Mouse (Mus musculus) left cerebral cortex, postnatal 36 days (tissue): ENCODE measurements at regions not wholly inside any gene's neighbourhood (a gene's known extent, or its start where the extent isn't known, plus 50 kb on each side); places are given as distances from the start of the nearest gene placed in this dataset.
A peak's percentile ranks its signal among the peaks of the same experiment; 100 is the strongest.

ENCODE experiments used
- DNase-seq, 2 experiments: peaks; one replicate each; pipeline ENCODE4 v3.0.0; 2021 to 2022; ENCODE audit warnings: low spot score in 2 of 2, mixed read lengths in 1 of 2
- intact Hi-C: fragments of 180-260 bp; cut with DNase I; formaldehyde crosslinking; loops from one replicate; pipeline ENCODE4 v1.15.1; 2025

DNA sequence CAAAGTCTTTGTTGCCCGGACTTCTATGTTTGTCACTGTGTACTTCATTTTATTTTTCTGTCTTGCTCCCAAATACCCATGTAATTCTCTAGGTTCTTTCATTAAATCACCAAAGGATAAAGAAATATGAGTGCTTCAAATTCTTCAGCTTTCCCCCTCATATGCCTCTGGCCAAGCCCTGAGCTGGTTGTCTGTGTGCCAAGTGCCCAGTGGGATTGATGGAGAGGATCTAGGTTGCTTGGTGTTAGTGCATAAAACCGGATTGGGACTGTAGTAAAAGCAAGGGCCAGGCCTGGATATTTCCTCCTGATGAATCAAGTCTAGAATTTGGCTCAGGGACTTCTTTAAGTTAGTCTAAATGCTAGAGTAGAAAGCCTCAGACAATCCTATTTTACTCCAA lies 229.0 kb downstream of the Sec61b start:
- no peak for DNase-seq
- intact Hi-C loops, result no loop called here

DNA sequence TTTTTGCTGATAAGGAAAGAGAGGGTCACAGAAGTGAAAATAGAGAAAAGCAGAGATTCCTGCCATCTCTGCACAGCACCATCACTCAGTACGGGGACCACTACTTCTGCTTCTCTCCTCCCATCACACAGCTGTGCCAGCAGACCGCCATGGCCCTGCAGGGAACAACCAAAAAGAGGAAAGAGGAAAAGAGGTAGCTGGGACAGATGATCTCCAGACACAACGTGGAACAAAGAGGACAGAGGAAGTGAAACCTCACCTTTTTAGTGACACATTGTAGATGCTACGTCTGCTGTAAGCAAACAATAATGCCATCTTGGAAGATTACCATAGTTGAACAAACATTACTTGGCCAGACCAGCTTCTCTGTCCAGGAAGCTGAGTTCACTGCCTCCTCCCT lies 230.1 kb downstream of the Sec61b start:
- intact Hi-C loops, result no loop called here
- DNase-seq, result no peak

DNA sequence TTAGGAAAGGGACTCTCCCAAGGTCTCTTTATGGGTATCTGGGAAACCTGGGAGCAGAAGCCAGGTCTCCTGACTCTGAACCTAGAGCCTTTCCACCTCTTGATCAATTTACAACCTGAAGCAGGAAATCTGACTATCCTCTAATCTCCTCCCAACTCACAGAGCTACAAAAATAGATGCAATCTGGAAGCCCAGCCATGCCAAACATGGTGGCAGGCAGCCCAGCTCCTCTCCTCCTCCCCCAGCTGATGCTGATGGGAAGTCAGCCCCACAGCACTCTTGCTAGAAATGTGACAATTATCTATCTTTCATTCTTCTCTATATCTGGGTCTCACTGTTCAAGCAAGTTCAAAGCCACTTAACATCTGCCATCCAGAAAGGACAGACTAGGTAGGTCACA lies 233.5 kb downstream of the Sec61b start:
- peak; percentile 74 to 83 for DNase-seq
- intact Hi-C loops, result no loop called here

DNA sequence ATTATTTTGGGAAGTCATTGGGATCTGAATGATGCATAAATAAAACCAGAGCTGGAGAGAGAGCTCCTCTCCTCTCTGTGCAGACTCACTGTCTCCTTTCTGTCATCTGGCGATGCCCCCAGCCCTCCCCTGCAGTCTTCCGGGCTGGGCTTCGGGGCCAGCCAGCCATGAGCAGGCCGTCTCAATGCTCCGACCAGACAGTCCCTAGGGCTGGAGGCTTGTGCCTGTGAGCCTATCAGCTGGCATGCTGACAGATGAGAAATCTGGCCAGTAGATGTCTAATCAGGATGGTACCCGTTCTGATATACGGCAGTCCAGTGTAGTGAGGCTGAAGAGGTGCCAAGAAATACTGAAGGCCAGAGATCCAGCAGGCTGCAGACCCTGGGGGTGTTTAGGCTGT lies 238.9 kb downstream of the Sec61b start:
- DNase-seq, result no peak
- intact Hi-C loops, result no loop called here

DNA sequence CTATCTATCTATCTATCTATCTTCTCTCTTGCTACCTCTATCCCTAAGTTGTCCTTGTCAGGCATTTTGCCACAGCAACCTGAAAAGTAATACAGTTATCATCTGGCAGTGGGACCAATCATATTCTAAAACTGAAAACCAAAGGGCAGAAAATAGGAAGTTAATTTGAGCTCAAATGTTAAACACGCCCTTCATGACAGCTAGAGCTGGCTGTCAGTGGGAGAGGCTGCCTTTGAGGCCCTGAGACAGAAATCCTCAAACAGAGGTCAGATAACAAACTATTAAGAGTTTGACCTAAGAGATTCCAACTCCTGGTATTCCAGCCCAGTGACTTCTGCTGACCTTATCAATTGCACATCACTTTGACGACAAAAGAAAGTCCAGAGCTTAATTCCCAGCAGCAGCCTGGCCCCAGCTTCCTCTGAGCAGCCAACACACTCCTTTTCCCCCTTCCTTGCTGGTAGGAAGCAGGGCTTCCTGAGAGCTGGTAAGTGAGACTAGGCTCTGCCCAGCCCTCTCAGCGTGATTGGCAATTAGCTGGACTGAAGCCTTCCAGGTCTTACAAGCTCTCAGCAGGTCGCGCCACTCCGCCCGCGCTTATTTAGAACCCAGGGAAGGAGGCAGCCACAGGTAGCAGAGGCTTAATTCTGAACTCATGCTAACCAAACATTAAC lies 250.0 kb downstream of the Sec61b start:
- no peak for DNase-seq
- intact Hi-C loops, result no loop called here

DNA sequence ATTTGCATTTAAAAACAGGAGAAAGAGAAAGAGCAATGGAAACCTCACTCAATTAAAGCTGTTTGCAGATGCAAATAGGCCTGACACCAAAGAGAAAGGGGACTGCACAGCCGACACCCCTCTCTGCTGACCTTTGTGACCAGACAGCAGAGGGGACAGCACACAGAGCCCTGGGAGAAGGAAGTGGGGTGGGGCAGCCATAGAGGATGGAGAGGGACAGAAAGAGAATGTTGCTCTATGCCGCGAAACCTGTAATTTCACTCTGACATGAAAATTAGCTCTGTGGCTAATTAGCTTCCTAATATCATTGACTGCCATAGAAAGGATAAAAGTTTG lies 250.5 kb downstream of the Sec61b start:
- intact Hi-C loops, result no loop called here
- DNase-seq, result no peak

DNA sequence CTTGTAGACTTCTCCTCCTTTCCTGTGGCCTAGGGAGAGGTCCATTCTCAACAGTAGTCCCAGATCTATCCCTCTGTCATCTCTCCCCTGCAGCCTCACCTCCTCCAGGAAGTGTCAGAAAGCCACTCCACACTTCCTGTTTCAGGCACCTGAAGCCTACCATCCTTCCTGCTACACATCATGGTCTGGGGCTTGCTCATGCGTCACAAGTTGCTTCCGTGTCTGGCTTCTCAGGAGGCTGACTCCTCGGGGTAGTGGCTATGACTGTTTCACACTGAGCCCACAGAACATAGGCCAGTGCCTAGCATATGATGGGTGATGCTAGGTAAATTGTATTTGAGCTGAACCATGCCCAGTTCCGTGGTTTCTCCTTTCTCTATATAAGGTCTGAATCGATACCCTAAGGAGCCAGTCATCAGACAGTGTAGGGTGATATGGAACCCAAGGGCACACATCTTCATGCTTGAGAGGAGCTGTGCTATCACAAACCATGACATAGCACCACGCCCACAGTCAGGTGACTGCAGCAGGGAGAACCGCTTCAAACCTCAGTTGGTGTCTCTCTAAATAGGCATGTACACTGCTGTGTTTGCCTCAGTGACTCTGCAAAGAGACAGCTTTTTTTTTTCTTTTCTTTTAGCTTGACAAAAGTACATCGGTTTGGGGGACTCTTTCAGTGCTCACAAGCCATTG lies 272.2 kb downstream of the Sec61b start:
- no peak for DNase-seq
- intact Hi-C loops, result no loop called here

DNA sequence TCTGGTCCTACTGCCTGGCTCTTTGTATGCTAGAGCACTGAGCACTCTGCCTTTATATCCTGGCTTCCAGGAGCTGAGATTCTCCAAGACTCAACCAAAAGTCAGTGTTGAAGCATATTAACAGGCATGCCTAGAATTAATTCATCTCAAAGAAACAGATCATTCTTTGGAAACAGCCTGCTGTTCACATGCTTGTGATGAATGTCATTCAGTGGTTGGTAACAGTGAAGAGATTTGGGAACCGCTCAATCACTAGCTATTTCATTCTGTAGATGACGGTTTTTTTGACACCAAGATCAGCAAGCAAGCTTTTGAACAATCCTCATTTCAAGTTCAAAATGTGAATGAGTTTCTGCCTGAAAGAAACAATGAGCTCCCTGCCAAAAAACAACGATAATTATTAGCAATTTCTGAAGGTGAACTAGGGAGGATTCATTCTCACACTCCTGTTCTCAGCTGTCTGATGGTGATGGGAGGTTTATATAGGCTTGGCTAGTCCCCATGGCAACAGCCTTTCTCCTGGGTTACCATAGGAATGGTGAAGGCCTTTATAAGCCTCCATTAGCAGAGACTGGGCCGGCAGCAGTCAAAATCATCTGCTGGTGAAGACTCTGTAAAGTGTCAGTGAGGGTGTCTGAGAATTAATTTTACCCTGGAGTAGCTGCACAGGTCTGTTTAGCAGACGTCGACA lies 272.6 kb upstream of the Nr4a3 start:
- intact Hi-C loops, result no loop called here
- DNase-seq, result no peak

DNA sequence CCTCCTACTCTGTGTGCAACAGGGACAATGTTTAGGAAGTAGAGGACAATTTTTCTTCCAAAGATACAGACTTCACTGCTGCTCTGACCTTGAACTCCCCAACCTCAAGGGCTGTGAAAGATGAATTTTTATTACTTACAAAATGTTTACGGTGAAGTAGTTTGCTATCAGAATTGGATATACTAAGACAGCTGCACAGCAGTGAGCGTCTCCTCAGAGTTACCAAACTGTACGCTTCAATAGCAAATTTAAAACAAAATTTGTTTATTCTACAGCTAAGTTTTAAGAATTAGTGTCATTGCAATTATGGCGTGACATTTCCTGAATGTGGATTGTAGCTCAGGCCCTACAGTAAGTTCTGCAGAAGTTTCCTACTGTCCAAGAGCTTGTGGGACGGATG lies 270.3 kb upstream of the Nr4a3 start:
- DNase-seq, result no peak
- intact Hi-C loops, result no loop called here

DNA sequence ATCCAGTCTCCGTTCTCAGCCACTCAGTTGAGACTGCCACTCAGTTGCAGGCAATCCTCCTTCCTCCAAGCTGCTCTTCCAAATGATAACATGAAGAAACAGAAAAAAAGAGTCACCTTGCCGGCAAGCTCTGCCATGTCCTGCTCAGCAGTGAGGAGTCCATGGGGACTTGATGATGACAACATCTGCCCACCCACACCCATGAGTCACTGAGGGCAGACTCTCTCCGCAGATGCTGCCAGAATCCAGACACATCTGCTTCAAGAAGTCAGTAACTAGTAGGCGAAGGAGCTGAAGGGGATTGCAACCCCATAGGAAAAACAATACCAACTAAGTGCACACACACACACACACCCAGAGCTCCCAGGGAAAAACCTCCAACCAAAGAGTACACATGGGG lies 263.9 kb upstream of the Nr4a3 start:
- DNase-seq, result no peak
- intact Hi-C loops, result no loop called here

DNA sequence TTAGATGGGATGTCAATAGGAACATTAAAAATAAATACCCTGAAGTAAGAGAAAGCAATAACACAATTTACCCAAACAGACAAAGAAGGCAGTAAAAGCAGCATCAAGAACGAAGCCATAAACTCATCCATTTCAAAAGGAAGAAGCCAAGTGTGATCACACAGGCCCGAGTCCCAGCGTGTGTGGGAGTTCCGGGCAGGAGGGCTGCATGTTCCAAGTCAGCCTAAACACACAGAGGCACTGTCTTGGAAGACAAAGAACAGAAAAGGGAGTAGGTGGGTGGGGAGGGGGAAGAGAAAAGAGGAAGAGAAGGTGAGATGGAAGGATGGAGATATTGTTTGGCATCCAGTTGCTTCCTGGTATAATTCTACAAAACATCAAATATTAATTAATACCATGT lies 248.0 kb upstream of the Nr4a3 start:
- intact Hi-C loops, result no loop called here
- DNase-seq, result no peak

DNA sequence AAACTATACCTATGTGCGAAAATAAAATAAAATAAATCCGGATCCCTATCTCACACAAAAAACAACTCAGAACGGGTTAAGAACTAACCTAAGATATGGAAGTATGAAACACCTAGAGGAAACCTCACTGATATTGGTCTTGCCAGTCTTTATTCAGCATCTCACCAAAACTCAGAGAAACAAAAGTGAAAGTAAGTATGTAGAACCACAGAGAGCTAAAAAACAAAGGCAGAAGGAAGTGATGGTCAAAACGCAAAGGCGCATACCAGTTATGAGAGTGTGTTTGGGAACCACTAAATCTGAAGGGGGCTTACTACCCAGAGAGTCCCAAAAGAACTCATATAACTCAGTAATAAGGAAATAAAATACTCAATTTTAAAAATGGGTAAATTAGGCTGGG lies 245.8 kb upstream of the Nr4a3 start:
- DNase-seq, result no peak
- intact Hi-C loops, result no loop called here

DNA sequence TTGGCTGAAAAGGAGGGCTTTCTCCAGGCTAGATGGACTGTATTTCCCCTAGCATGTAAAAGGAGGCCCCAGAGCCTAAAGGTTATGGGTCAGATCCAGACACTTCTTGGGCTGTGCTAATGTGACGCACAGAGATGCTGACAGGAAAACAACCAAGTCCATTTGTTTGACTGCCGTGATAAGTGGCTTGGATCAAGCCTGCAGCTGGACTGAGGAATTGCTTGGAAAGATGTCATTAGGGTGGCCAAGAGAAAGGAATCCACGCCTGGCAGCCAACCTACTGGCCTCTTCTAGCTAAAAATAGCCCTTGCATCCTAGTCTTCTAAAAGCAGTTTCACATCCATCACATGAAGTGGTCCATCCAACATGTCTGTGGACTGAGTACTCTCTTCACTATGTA lies 241.8 kb upstream of the Nr4a3 start:
- intact Hi-C loops, result no loop called here

DNA sequence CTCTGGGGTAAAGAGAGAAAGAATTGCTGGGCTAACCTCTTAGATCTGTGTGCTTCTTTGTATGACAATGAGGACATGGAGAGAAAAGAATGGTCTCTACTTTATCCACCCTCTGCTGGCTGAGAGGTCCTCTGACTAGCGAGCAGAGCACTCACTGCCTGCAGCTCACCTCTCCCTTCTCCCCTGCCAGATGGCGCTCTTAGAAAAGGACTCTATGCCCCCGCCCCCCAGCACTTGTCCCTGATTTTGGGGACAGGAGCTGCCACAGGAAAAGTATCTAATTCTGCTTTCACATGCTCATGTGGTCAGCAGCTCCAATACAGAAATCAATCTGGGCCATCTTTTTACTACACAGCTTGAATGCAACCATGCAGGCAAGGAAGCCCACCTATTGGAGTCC lies 237.1 kb upstream of the Nr4a3 start:
- intact Hi-C loops, result no loop called here
- DNase-seq, result no peak

More for the DNA sequence above, 241.8 kb upstream of the Nr4a3 start:
- no peak for DNase-seq

DNA sequence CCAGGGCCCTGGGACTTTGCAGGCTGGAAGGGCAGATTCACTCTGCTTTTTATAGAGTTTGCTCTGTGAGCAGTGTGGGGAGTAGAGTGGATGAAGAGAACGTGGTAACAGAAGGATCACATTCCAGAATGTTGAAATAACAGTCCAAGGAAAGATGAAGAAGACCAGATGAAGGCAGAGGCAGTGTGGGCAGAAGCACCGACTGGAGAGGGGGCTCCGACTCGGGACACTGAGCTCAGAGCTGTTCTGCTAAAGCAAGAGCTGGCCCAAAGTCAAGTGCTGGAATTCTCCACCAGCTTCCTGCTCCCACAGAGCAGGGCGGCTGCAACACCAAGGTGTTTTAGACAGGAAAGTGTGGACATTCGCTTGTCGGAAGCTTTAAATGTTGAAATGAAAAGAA lies 230.9 kb upstream of the Nr4a3 start:
- intact Hi-C loops, result no loop called here
- peak; percentile 19 to 46 for DNase-seq

DNA sequence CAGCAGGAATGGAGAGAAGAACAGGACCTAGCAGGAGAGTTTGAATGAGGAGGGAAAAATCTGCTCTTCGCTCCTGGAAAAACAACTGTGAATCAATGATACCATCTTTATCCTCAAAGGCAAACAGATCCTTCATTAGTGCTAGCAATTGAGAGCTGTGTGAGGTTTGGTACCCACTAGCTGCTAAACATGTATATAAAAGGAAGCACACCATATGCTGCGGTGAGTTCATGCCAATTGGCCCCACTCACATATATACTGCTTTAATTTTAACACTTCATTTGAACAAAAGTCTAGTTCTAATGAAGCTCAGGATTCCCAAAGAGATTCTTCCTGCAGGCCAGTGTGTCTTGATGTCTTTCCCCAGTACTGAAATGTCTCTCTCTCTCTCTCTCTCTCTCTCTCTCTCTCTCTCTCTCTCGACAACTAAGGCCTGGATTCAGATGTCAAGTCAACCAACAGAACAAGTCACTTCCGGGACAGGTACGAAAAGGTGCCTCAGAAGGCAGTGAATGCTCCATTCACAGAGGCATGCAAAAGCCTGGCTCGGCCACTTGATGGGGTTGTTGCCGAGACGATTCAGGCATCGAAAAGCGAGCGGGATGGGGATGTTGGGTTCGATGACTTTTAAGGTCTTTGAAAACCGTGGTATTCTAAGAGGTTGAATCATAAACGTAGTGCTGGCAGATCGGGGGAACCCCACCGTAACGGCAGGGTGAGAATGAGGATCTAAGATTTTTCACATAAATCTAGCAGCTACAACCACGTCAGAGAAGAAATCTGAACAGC lies 226.4 kb upstream of the Nr4a3 start:
- DNase-seq, result peak; percentile 25 to 41
- intact Hi-C loops, result no loop called here

DNA sequence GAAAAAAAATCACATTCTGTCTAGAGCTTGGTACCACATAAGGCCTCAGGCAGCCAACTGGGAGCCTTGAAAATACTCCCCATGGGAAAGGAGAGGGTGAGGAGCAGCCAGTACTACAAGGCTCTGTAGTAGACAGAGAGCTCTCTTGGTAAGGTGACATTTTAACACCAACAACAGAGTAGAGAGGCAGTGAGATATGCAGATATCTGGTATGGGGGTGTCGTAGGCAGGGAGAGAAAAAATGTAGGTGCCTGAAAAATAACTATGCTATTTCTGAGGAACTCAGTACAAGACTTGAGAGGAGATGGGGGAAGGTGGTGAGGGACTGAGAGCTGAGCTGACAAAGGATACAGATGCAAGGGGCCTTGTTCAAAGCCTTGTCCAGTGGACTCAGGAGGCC lies 224.4 kb upstream of the Nr4a3 start:
- peak in 1 of 2 experiments; percentile 10 for DNase-seq
- intact Hi-C loops, result loop anchor here (5.0 kb wide), 1 partner anchor 222 kb away; no protein-coding TSS in a partner anchor

DNA sequence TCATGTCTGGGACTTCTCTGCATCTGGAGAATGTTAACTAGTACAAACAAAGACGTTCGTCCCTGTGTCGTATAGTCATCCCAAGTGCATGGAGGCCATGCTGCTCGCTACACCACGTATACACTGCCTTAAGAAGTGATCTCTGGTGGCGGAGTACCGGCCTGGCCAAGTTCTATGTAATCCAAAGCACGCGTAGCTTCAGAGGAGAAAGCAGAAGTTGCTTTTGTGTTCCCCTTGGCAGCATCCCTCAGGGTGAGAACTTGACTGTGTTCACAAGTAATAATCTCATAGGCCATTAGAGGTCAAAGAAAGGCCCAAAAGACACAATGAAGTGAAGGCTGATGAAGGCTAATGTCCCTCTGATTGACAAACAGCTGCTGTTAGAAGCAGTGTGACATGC lies 221.7 kb upstream of the Nr4a3 start:
- intact Hi-C loops, result loop anchor here (5.0 kb wide), 1 partner anchor 219 kb away; no protein-coding TSS in a partner anchor
- no peak for DNase-seq

DNA sequence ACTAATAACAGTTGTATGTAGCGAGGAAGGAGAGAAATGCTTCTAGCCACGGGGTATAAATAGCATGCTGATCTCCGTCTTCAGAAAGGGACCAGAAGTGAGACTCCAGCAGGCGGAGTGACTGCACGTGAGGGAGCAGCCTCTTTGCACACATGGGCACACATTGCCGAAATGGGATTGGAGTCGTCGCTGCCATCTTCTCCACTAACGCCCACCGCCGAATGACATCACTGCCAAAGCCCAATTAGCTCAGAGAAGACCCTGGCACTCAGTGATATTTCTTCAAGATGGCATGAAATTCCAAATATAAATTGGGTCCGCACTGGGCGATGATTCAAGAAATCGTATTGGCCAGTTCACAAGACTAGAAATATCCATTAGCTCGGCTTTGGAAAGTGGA lies 220.9 kb upstream of the Nr4a3 start:
- intact Hi-C loops, result loop anchor here (5.0 kb wide), 1 partner anchor 218 kb away; no protein-coding TSS in a partner anchor
- DNase-seq, result peak in 1 of 2 experiments; percentile 26

DNA sequence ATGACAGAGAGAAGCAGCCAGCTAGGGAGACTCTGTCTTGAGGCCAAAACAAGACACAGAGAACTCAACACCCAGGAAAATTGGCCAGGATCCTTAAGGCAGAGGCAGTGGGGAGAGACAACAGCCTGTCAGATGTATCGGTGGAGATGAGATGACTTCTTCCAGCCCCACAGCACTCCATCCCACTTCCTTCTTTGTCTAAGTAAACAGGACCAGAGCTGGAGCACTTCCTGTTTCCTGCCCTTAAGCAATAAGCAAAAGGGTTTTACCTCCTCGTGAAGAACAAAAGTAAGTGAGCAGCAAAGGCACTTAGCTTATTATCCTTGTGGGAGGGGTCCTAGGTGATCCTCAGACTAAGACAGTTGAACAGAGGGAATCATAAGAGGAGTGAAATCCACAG lies 212.0 kb upstream of the Nr4a3 start:
- no peak for DNase-seq
- intact Hi-C loops, result no loop called here
